Mouse (Mus musculus) 416B (cell line): ENCODE measurements at regions not wholly inside any gene's neighbourhood (a gene's known extent, or its start where the extent isn't known, plus 50 kb on each side); places are given as distances from the start of the nearest gene placed in this dataset.

Experiments used
- DNase-seq: peaks from one replicate; pipeline ENCODE4 v3.0.0; 2011; ENCODE audit warnings: low read depth

GRCm38 (mm10) chr5:58286680-58287223, 569.0 kb downstream of the Pcdh7 start:
- no peak for DNase-seq

- DNase-seq = peak; percentile 19
Measured at GRCm38 (mm10) chr5:58291261-58291660, 573.5 kb downstream of the Pcdh7 start.

GRCm38 (mm10) chr5:58294903-58295302, 577.1 kb downstream of the Pcdh7 start:
- peak; percentile 58 for DNase-seq

- DNase-seq = no peak
Measured at GRCm38 (mm10) chr5:58331356-58331755, 613.6 kb downstream of the Pcdh7 start.
